Mouse (Mus musculus) heart, postnatal 25 days (tissue): ENCODE measurements around the gene Gm21083. TPM values are rescaled to one million over a fixed set of nuclear protein-coding genes. Genes with fewer than 3 reads are reported as not detected.
"Not testable (repeated sequence)": the region's sequence is repeated elsewhere in the genome, so short reads cannot be mapped to it uniquely, and the experiment has no call there.

Experiments
- DNase-seq: peaks from one replicate; pipeline ENCODE4 v3.0.0; 2022; ENCODE audit warnings: low spot score
- intact Hi-C: fragments of 180-260 bp; cut with DNase I; formaldehyde crosslinking; loops from one replicate; pipeline ENCODE4 v1.15.1; 2025
- total RNA-seq, 2 experiments: library from RNA; stranded (reverse); gene quantifications; 2 replicates each; pipeline ENCODE4 v1.2.3; 2021

Gene Gm21083
- total RNA-seq, 2 experiments from 2014 or later, result not detected

GRCm38 (mm10) chr5:15610695-15611094, 33.6 kb downstream of the Gm21083 start:
- DNase-seq, intact Hi-C loops: not testable (repeated sequence)

- intact Hi-C loops, DNase-seq: not testable (repeated sequence)
Observed at GRCm38 (mm10) chr5:15616195-15616594, 39.1 kb downstream of the Gm21083 start.

DNA sequence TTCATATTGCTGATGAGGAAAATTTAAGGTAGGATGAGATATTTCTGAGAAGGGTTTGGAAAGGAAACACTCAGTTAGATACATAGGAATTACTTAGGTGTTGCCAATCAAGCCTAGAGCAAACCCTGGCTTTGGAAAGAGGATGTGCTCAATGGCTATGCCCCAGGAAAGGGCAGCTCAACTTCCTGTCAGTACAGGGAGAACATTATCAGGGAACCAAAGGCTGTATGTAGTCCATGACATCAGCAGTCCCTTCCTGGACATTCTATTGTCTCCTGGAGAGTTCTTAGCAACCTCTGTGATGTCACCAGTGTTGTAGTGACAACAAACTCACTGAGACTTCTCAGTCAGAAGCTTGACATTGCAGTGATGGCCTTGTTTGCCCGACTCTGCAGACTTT, 41.6 kb downstream of the Gm21083 start, which contains the start of gene Speer4d:
Gene Speer4d, plus strand, starts transcription at position 301 of the 400 bp plus-strand sequence.
- intact Hi-C loops, DNase-seq: not testable (repeated sequence)

DNA sequence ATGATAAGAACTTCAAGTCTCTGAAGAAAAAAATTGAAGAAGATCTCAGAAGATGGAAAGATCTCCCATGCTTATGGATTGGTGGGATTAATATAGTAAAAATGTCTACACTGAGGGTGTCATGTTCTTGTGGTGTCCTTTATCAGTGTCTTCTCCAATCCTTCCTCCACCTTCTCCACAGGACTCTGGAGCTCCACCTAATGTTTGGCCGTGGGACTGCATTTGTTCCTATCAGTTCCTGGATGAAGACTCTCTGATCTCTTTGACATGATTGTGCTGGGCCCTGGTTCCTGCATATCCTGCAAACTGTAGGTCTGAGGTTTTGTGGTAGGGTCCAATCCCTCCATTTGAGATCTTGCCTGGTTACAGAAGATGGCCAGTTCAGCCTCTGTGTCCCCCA, 51.0 kb downstream of the Gm21083 start:
- DNase-seq, intact Hi-C loops: not testable (repeated sequence)

- intact Hi-C loops, DNase-seq: not testable (repeated sequence)
Observed at GRCm38 (mm10) chr5:15630068-15630467, 52.9 kb downstream of the Gm21083 start.

Other genes with a start within 250 kb of the Gm21083 start
- gene Gm21149, start 100.8 kb upstream of the Gm21083 start, total RNA-seq, result not detected
- not detected for gene Gm21190, start 48.1 kb upstream of the Gm21083 start, total RNA-seq
- not detected for gene Speer4d, start 41.7 kb downstream of the Gm21083 start, total RNA-seq
- gene 4930572O03Rik, start 79.7 kb downstream of the Gm21083 start, total RNA-seq, result not detected
- not detected for gene Speer4c, start 136.9 kb downstream of the Gm21083 start, total RNA-seq